Mouse (Mus musculus): ENCODE measurements at regions not wholly inside any gene's neighbourhood (a gene's known extent, or its start where the extent isn't known, plus 50 kb on each side); places are given as distances from the start of the nearest gene placed in this dataset.

DNA sequence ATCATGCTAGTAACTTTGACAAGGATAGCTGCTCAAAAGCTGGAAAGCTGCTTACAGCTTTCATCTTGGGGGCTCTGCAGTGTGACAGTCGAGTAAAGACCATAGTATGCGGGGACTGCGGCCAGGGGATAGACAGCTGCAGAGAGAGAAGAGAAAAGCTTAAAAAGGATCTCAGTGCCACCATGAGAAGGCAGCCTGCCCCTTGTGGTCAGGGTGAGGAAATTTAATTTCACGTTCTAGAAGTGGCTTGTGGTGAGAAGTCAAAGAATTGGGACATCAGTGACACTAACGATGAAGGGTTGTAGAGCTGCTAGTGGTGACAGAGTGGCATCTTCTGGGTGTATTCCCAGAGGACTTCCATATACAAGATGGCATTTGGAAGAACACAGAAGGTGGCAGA is 116.7 kb upstream of the Ttc29 start:
- no peak for TF ChIP-seq POLR2A (IDR thresholded peaks at IDR 0.05; ENCODE audit: insufficient read depth, low read depth, low read length)
- no peak for TF ChIP-seq CTCF (IDR thresholded peaks at IDR 0.05; ENCODE audit: insufficient read depth, low read depth, low read length)
- Histone ChIP-seq H3K27ac (ENCODE audit: insufficient read depth, low read depth, low read length) (no peak overlapping the region), H3K4me1 (ENCODE audit: control insufficient read depth, insufficient read depth, low read length) (no peaks in the 10 kb centered on the region), H3K4me3 (ENCODE audit: insufficient read depth, low read depth, low read length) (no peak overlapping the region)
- 58% methylated on average over 5 of the region's 5 CpGs for WGBS

DNA sequence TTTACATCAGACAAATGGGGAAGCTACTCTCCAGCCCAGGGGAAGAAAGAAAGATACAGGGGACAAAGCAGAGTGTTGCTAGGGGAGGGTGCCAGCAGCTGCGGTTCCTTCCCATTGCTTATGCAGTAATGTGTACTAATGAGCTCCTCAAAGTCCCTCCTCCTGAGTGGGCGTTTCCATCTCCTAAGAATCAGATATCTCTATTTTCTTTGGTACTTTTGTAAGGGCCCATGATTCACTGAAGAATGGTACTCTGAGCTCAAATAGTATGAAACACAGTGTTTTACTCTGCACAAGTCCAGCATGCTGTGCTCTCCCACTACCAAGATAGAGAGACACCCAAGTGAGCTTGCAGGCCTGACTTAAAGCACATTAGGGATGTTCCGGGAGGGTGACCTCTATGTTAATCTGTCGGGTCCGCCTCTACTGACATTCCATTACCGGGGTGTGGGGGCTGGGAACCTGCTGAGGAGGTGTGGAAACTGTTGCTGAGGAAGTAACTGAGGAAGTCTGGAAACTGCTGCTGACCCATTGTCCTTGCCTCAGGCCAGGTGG is 114.8 kb upstream of the Ttc29 start:
- WGBS = 55% methylated on average over 6 of the region's 6 CpGs
- Histone ChIP-seq H3K4me1 (ENCODE audit: control insufficient read depth, insufficient read depth, low read length) (no peaks in the 10 kb centered on the region), H3K4me3 (ENCODE audit: insufficient read depth, low read depth, low read length) (no peak overlapping the region), H3K27ac (ENCODE audit: insufficient read depth, low read depth, low read length) (no peak overlapping the region)
- TF ChIP-seq POLR2A (IDR thresholded peaks at IDR 0.05; ENCODE audit: insufficient read depth, low read depth, low read length) = no peak
- no peak for TF ChIP-seq CTCF (IDR thresholded peaks at IDR 0.05; ENCODE audit: insufficient read depth, low read depth, low read length)

DNA sequence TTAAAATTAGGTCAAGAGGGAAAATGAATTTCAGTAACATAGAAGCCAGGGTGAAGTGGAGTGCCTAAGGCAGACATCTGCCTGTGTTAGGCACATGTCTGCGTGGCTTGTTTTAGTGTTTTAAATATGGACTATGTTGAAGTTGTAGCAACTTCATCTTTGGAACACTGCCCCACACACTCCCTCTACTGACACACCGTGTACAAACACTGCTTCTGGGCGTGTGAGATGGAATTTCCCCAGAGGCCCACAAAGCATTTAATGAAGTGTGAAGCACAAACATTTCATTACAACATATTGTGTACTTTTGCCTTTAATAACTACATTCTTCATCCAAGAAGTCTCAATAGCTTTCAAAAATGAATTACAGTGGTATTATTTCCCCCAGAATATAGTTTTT is 114.0 kb upstream of the Ttc29 start:
- 77% methylated on average over 3 of the region's 3 CpGs for WGBS
- H3K27ac ChIP-seq (ENCODE audit: insufficient read depth, low read depth, low read length) = no peak overlapping the region
- TF ChIP-seq POLR2A (IDR thresholded peaks at IDR 0.05; ENCODE audit: insufficient read depth, low read depth, low read length) (no peak), CTCF (IDR thresholded peaks at IDR 0.05; ENCODE audit: insufficient read depth, low read depth, low read length) (no peak)
- H3K4me3 ChIP-seq (ENCODE audit: insufficient read depth, low read depth, low read length) = no peak overlapping the region
- no peaks in the 10 kb centered on the region for H3K4me1 ChIP-seq (ENCODE audit: control insufficient read depth, insufficient read depth, low read length)

GRCm38 (mm10) chr8:78107339-78107738 is 105.8 kb upstream of the Ttc29 start:
- TF ChIP-seq CTCF (IDR thresholded peaks at IDR 0.05; ENCODE audit: insufficient read depth, low read depth, low read length) (no peak), POLR2A (IDR thresholded peaks at IDR 0.05; ENCODE audit: insufficient read depth, low read depth, low read length) (no peak)
- H3K27ac ChIP-seq (ENCODE audit: insufficient read depth, low read depth, low read length) = no peak overlapping the region
- no peak overlapping the region for H3K4me3 ChIP-seq (ENCODE audit: insufficient read depth, low read depth, low read length)
- H3K4me1 ChIP-seq (ENCODE audit: control insufficient read depth, insufficient read depth, low read length) = no peaks in the 10 kb centered on the region
- WGBS = 90% methylated on average over 7 of the region's 7 CpGs

- TF ChIP-seq CTCF (IDR thresholded peaks at IDR 0.05; ENCODE audit: insufficient read depth, low read depth, low read length) (no peak), POLR2A (IDR thresholded peaks at IDR 0.05; ENCODE audit: insufficient read depth, low read depth, low read length) (no peak)
- no peak overlapping the region for H3K4me3 ChIP-seq (ENCODE audit: insufficient read depth, low read depth, low read length)
- H3K27ac ChIP-seq (ENCODE audit: insufficient read depth, low read depth, low read length) = no peak overlapping the region
- H3K4me1 ChIP-seq (ENCODE audit: control insufficient read depth, insufficient read depth, low read length) = no peaks in the 10 kb centered on the region
- WGBS = 91% methylated on average over 3 of the region's 3 CpGs
Measured at GRCm38 (mm10) chr8:78110003-78110649, 103.0 kb upstream of the Ttc29 start.

GRCm38 (mm10) chr8:78113105-78113504 is 100.0 kb upstream of the Ttc29 start:
- TF ChIP-seq CTCF (IDR thresholded peaks at IDR 0.05; ENCODE audit: insufficient read depth, low read depth, low read length) = no peak
- no peak for TF ChIP-seq POLR2A (IDR thresholded peaks at IDR 0.05; ENCODE audit: insufficient read depth, low read depth, low read length)
- no peak overlapping the region for H3K27ac ChIP-seq (ENCODE audit: insufficient read depth, low read depth, low read length)
- WGBS = 52% methylated on average over 12 of the region's 12 CpGs
- no peak overlapping the region for H3K4me3 ChIP-seq (ENCODE audit: insufficient read depth, low read depth, low read length)
- H3K4me1 ChIP-seq (ENCODE audit: control insufficient read depth, insufficient read depth, low read length) = no peaks in the 10 kb centered on the region

GRCm38 (mm10) chr8:78114512-78114911 is 98.6 kb upstream of the Ttc29 start:
- TF ChIP-seq POLR2A (IDR thresholded peaks at IDR 0.05; ENCODE audit: insufficient read depth, low read depth, low read length) = no peak
- no peak for TF ChIP-seq CTCF (IDR thresholded peaks at IDR 0.05; ENCODE audit: insufficient read depth, low read depth, low read length)
- H3K4me3 ChIP-seq (ENCODE audit: insufficient read depth, low read depth, low read length) = no peak overlapping the region
- 0 out of 2 replicates have a peak, but pooled peaks cover under 1% of the 10 kb centered on the region for H3K4me1 ChIP-seq (ENCODE audit: control insufficient read depth, insufficient read depth, low read length)
- 35% methylated on average over 4 of the region's 4 CpGs for WGBS
- H3K27ac ChIP-seq (ENCODE audit: insufficient read depth, low read depth, low read length) = no peak overlapping the region

GRCm38 (mm10) chr8:78117191-78117590 is 95.9 kb upstream of the Ttc29 start:
- Histone ChIP-seq H3K27ac (ENCODE audit: insufficient read depth, low read depth, low read length) (no peak overlapping the region), H3K4me3 (ENCODE audit: insufficient read depth, low read depth, low read length) (no peak overlapping the region), H3K4me1 (ENCODE audit: control insufficient read depth, insufficient read depth, low read length) (0 out of 2 replicates have a peak, but pooled peaks cover 4% of the 10 kb centered on the region)
- TF ChIP-seq CTCF (IDR thresholded peaks at IDR 0.05; ENCODE audit: insufficient read depth, low read depth, low read length) (no peak), POLR2A (IDR thresholded peaks at IDR 0.05; ENCODE audit: insufficient read depth, low read depth, low read length) (no peak)

DNA sequence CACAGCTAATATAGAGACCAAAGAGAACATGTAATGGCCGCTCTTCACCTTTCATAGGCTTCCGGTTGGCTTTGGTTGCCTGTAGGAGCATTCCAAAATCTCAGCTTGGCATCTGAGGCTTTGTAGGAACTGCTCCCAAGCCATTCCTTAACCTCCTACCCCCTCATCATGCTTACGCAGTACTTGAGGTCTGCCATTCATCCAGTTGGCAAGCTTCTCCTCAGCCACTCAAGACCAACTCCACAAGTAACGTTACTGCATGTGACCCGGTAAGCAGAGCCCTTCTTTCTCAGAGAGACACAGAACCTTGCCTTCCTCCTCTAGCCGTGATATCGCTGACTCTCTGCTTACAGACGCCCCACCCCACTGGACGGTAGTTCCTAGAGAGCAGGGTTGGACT is 94.6 kb upstream of the Ttc29 start:
- WGBS = 81% methylated on average over 9 of the region's 9 CpGs
- Histone ChIP-seq H3K27ac (ENCODE audit: insufficient read depth, low read depth, low read length) (no peak overlapping the region), H3K4me3 (ENCODE audit: insufficient read depth, low read depth, low read length) (no peak overlapping the region), H3K4me1 (ENCODE audit: control insufficient read depth, insufficient read depth, low read length) (0 out of 2 replicates have a peak, but pooled peaks cover 4% of the 10 kb centered on the region)
- no peak for TF ChIP-seq CTCF (IDR thresholded peaks at IDR 0.05; ENCODE audit: insufficient read depth, low read depth, low read length)
- no peak for TF ChIP-seq POLR2A (IDR thresholded peaks at IDR 0.05; ENCODE audit: insufficient read depth, low read depth, low read length)

Data from olfactory bulb, adult 2 months (tissue).